Mouse (Mus musculus): ENCODE results near the gene Gm26566.
"Not testable (repeated sequence)": the region's sequence is repeated elsewhere in the genome, so short reads cannot be mapped to it uniquely, and the experiment has no call there.

Gm26566 gene

DNA sequence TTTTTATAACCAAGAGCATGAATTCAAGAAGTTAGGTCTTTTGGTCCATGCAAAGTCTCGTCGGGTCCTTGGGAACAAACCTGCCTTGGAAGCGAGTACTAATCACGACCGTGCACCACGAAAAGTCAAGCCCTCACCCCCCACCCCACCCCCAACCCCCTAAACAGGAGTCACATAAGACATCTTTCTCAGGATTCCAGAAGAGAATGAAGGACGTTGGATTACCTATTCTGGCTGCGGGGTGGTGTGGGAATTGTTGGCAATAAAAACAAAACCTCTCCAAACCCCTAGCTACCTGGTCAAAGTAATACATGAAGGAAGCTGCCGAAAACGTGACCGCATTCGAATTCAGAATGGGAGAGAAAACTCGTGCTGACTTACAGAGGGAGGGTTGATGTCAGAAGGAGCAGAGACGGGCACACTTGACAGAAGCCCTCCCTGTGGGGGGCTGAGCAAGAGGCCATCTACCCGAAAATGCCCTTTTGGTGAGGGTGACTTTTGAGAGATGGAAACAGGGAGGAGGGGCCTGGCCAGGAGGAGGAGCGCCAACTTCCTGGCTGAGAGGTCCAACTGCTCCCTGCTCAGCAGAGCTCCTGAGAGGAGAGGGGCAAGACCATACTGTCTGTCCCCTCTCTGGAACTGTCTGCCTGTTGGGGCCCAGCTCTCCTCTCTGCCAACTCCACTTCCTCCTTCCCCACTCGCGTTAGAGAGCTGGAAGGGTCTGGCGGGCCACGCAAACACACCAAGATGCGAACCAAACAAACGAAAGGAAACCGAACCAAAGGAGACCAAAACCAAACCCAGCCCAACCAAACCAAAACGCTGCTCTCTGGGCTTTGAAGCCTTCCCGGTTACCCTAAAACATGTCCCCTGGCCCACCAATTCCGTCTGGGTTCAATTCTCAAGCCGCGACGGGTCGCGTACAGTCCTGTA lies 35.2 kb downstream of the Gm26566 start:
- not testable (repeated sequence) for H3K27me3 ChIP-seq (ENCODE audit: control insufficient read depth, insufficient read depth, low read length, poor library complexity, severe bottlenecking); H3K36me3 ChIP-seq (ENCODE audit: control insufficient read depth, insufficient read depth, low read length, poor library complexity, severe bottlenecking)
- DNase-seq (ENCODE audit: low read depth, low spot score): peak; percentile 34

DNA sequence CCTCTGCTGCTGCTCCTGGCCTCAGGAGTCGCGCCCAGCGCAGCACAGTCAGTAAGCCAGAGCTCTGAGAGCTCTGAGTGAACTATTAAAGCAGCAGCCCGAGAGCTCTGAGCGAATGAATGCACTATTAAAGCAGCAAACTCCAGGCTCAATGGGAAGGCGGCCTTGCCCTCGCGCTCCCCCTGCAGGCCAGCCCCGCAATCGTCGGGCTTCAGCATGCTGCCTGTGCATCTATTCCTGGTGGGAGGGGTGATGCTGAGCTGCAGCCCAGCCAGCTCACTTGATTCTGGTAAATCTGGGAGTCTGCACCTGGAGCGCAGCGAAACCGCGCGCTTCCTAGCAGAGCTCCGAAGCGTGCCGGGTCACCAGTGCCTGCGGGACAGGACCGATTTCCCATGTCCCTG lies 36.0 kb downstream of the Gm26566 start:
- peak; percentile 92 for DNase-seq (ENCODE audit: low read depth, low spot score)
- not testable (repeated sequence) for H3K36me3 ChIP-seq (ENCODE audit: control insufficient read depth, insufficient read depth, low read length, poor library complexity, severe bottlenecking)

DNA sequence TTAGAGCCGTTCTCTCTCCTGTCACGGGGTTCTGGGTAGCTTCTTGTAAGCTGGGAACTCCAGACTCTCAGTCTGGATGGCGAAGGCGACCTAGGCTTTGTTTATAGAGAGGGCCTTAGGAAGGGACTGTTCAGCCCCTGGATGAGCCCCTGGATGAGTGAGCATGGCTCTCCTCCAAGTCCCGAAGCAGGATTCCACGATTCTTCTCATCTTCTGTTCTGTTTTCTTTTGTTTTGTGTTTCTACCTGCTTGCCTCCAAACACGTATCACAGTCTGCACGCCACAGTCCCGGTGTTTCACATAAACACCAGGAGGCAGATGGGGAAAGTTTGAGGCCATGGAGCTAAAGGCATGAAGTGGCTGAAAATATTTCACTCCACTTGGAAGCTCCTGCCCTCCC lies 37.1 kb downstream of the Gm26566 start:
- not testable (repeated sequence) for DNase-seq (ENCODE audit: low read depth, low spot score); H3K36me3 ChIP-seq (ENCODE audit: control insufficient read depth, insufficient read depth, low read length, poor library complexity, severe bottlenecking); H3K27me3 ChIP-seq (ENCODE audit: control insufficient read depth, insufficient read depth, low read length, poor library complexity, severe bottlenecking)

More for the DNA sequence above, 36.0 kb downstream of the Gm26566 start:
- H3K27me3 ChIP-seq (ENCODE audit: control insufficient read depth, insufficient read depth, low read length, poor library complexity, severe bottlenecking): not testable (repeated sequence)

DNA sequence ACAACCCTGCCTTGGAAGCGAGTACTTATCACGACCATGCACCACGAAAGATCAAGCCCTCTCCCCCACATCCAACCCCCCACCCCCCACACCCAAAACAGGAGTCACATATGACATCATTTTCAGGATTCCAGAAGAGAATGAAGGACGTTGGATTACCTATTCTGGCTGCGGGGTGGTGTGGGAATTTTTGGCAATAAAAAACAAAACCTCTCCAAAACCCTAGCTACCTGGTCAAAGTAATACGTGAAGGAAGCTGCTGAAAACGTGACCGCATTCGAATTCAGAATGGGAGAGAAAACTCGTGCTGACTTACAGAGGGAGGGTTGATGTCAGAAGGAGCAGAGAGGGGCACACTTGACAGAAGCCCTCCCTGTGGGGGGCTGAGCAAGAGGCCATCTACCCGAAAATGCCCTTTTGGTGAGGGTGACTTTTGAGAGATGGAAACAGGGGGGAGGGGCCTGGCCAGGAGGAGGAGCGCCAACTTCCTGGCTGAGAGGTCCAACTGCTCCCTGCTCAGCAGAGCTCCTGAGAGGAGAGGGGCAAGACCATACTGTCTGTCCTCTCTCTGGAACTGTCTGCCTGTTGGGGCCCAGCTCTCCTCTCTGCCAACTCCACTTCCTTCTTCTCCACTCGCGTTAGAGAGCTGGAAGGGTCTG lies 38.1 kb downstream of the Gm26566 start, which contains the start of gene Gm13283:
Gene Gm13283, plus strand, starts transcription at position 510 of the 659 bp plus-strand sequence.
- DNase-seq (ENCODE audit: low read depth, low spot score); H3K36me3 ChIP-seq (ENCODE audit: control insufficient read depth, insufficient read depth, low read length, poor library complexity, severe bottlenecking); H3K27me3 ChIP-seq (ENCODE audit: control insufficient read depth, insufficient read depth, low read length, poor library complexity, severe bottlenecking): not testable (repeated sequence)

DNA sequence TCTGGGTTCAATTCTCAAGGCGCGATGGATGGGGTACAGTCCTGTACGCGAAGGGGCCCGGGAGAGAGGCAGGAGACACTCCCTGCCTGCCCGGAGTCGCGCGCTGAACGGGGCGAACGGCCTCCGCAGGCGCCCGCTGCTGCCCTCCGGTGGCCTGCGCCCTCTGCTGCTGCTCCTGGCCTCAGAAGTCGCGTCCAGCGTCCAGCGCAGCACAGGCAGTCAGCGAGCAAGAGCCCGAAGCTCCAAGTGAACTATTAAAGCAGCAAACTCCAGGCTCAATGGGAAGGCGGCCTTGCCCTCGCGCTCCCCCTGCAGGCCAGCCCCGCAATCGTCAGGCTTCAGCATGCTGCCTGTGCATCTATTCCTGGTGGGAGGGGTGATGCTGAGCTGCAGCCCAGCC lies 38.8 kb downstream of the Gm26566 start:
- H3K36me3 ChIP-seq (ENCODE audit: control insufficient read depth, insufficient read depth, low read length, poor library complexity, severe bottlenecking); H3K27me3 ChIP-seq (ENCODE audit: control insufficient read depth, insufficient read depth, low read length, poor library complexity, severe bottlenecking): not testable (repeated sequence)
- DNase-seq (ENCODE audit: low read depth, low spot score): peak; percentile 79

DNA sequence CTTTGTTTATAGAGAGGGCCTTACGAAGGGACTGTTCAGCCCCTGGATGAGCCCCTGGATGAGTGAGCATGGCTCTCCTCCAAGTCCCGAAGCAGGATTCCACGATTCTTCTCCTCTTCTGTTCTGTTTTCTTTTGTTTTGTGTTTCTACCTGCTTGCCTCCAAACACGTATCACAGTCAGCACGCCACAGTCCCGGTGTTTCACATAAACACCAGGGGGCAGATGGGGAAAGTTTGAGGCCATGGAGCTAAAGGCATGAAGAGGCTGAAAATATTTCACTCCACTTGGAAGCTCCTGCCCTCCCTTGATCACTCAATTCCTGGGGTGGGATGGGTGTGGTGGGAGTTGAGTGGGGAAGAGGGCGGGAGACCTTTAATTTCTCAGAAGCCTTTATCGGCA lies 40.2 kb downstream of the Gm26566 start:
- H3K27me3 ChIP-seq (ENCODE audit: control insufficient read depth, insufficient read depth, low read length, poor library complexity, severe bottlenecking); H3K36me3 ChIP-seq (ENCODE audit: control insufficient read depth, insufficient read depth, low read length, poor library complexity, severe bottlenecking); DNase-seq (ENCODE audit: low read depth, low spot score): not testable (repeated sequence)

DNA sequence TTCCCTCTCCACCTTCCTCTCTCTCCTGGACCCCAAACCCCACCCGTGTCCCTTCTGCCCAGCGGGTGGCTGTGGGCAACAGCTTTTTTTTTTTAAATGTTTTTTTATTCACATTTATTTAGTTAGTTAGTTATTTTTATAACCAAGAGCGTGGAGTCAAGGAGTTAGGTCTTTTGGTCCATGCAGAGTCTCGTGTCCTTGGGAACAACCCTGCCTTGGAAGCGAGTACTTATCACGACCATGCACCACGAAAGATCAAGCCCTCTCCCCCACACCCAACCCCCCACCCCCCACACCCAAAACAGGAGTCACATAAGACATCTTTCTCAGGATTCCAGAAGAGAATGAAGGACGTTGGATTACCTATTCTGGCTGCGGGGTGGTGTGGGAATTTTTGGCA lies 40.7 kb downstream of the Gm26566 start:
- H3K36me3 ChIP-seq (ENCODE audit: control insufficient read depth, insufficient read depth, low read length, poor library complexity, severe bottlenecking); DNase-seq (ENCODE audit: low read depth, low spot score); H3K27me3 ChIP-seq (ENCODE audit: control insufficient read depth, insufficient read depth, low read length, poor library complexity, severe bottlenecking): not testable (repeated sequence)

DNA sequence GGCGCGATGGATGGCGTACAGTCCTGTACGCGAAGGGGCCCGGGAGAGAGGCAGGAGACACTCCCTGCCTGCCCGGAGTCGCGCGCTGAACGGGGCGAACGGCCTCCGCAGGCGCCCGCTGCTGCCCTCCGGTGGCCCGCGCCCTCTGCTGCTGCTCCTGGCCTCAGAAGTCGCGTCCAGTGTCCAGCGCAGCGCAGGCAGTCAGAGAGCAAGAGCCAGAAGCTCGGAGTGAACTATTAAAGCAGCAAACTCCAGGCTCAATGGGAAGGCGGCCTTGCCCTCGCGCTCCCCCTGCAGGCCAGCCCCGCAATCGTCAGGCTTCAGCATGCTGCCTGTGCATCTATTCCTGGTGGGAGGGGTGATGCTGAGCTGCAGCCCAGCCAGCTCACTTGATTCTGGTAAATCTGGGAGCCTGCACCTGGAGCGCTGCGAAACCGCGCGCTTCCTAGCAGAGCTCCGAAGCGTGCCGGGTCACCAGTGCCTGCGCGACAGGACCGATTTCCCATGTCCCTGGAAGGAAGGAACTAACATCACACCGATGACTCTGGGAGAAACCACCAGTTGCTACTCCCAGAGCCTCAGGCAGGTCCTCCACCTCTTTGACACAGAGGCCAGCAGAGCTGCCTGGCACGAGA lies 41.9 kb downstream of the Gm26566 start:
- DNase-seq (ENCODE audit: low read depth, low spot score): peak; percentile 68
- H3K36me3 ChIP-seq (ENCODE audit: control insufficient read depth, insufficient read depth, low read length, poor library complexity, severe bottlenecking); H3K27me3 ChIP-seq (ENCODE audit: control insufficient read depth, insufficient read depth, low read length, poor library complexity, severe bottlenecking): not testable (repeated sequence)

Measured in splenic B cell, adult 2 months (primary cell).